Mouse (Mus musculus): ENCODE measurements around the gene Rad51b.

GRCm38 (mm10) chr12:79809518-79809917, 512.4 kb downstream of the Rad51b start:
- TF ChIP-seq CTCF (conservative IDR thresholded peaks at IDR 0.05; ENCODE audit: low read length), result no peak
- TF ChIP-seq NANOG (IDR thresholded peaks at IDR 0.05; ENCODE audit: borderline replicate concordance, low read length), result no peak
- TF ChIP-seq POU5F1 (IDR thresholded peaks at IDR 0.05; ENCODE audit: borderline replicate concordance, low read length), result no peak

Data from E14TG2a.4 (cell line).